Mouse (Mus musculus) midbrain, embryonic 11.5 days (tissue): Measurements from ENCODE around the gene Ppp1r14d. TPM values are rescaled to one million over a fixed set of nuclear protein-coding genes. Genes with fewer than 3 reads are reported as not detected.

Experiments
- ATAC-seq: fragments of 200-750 bp; cut with Nextera tagmentation; 2 replicates; pipeline ENCODE4 v1.8.0; 2017; ENCODE audit warnings: moderate TSS enrichment, moderate library complexity; ENCODE audit not compliant: low FRiP score
- DNase-seq: peaks from one replicate; pipeline ENCODE4 v3.0.0; 2015; ENCODE audit warnings: low spot score; ENCODE audit errors: missing footprints
- H3K27ac ChIP-seq: fragments of 300-500 bp; sonication (generic); 2 replicates; pipeline ENCODE4 v1.5.1; 2014; ENCODE audit warnings: low read depth, low read length
- H3K27me3 ChIP-seq: fragments of 300-500 bp; sonication (generic); 2 replicates; pipeline ENCODE4 v1.6.1; 2014; ENCODE audit warnings: mild to moderate bottlenecking, low read length, moderate library complexity, mixed read lengths; ENCODE audit not compliant: control insufficient read depth, insufficient read depth
- H3K36me3 ChIP-seq: fragments of 300-500 bp; sonication (generic); 2 replicates; pipeline ENCODE4 v1.6.1; 2014; ENCODE audit warnings: mild to moderate bottlenecking, low read length, moderate library complexity, mixed read lengths; ENCODE audit not compliant: control insufficient read depth, insufficient read depth
- H3K4me1 ChIP-seq: fragments of 300-500 bp; sonication (generic); 2 replicates; pipeline ENCODE4 v1.6.1; 2014; ENCODE audit warnings: low read length; ENCODE audit not compliant: control insufficient read depth, insufficient read depth
- H3K4me2 ChIP-seq: fragments of 300-500 bp; sonication (generic); 2 replicates; pipeline ENCODE4 v1.6.1; 2014; ENCODE audit warnings: mild to moderate bottlenecking, moderate library complexity
- H3K4me3 ChIP-seq: fragments of 300-500 bp; sonication (generic); 2 replicates; pipeline ENCODE4 v1.5.1; 2014; ENCODE audit warnings: low read depth, low read length
- H3K9ac ChIP-seq: fragments of 300-500 bp; sonication (generic); 2 replicates; pipeline ENCODE4 v1.6.1; 2014; ENCODE audit warnings: low read length
- H3K9me3 ChIP-seq: fragments of 300-500 bp; sonication (generic); 2 replicates; pipeline ENCODE4 v1.6.1; 2016; ENCODE audit warnings: low read length; ENCODE audit not compliant: control insufficient read depth
- WGBS: fragments of 180-500 bp; shearing (Covaris S2); extraction: QIAGEN DNeasy Blood & Tissue Kit; methylation state at CpG from one replicate; pipeline ENCODE4 v1.1.7; 2014; 5-methylcytosine and 5-hydroxymethylcytosine counted together
- polyA plus RNA-seq: library from polyadenylated mRNA; unstranded; fragments of >200 nt; fragmentation: Nextera tagmentation; extraction: Ambion mirVana; gene quantifications from 2 replicates; pipeline ENCODE4 v1.2.1, GENCODE M21; 2014

The Ppp1r14d gene
- polyA plus RNA-seq, 1 experiment from 2014 or later: not detected

GRCm38 (mm10) chr2:119203871-119204460 lies 25.7 kb downstream of the Ppp1r14d start:
- Histone ChIP-seq H3K27me3 (no peaks in the 10 kb centered on the region), H3K4me3 (no peak overlapping the region), H3K4me2 (no peak overlapping the region), H3K9me3 (no peaks in the 10 kb centered on the region), H3K27ac (no peak overlapping the region), H3K9ac (no peak overlapping the region), H3K4me1 (peaks cover 2% of the 10 kb centered on the region; the same call in 1 of the 2 replicates), H3K36me3 (no peaks in the 10 kb centered on the region)
- WGBS: 79% methylated on average over 4 of the region's 4 CpGs
- DNase-seq (peak; percentile 65), ATAC-seq (no peak)

GRCm38 (mm10) chr2:119202914-119203453 lies 26.7 kb downstream of the Ppp1r14d start:
- peaks cover 2% of the 10 kb centered on the region; the same call in 1 of the 2 replicates for H3K4me1 ChIP-seq
- ATAC-seq: no peak
- H3K9ac ChIP-seq: no peak overlapping the region
- H3K36me3 ChIP-seq: no peaks in the 10 kb centered on the region
- no peaks in the 10 kb centered on the region for H3K9me3 ChIP-seq
- H3K4me2 ChIP-seq: no peak overlapping the region
- H3K4me3 ChIP-seq: no peak overlapping the region
- WGBS: 81% methylated on average over 5 of the region's 5 CpGs
- no peak for DNase-seq
- no peak overlapping the region for H3K27ac ChIP-seq
- no peaks in the 10 kb centered on the region for H3K27me3 ChIP-seq

GRCm38 (mm10) chr2:119198934-119199333 lies 30.8 kb downstream of the Ppp1r14d start:
- peak; percentile 79 for DNase-seq
- H3K9ac ChIP-seq: no peak overlapping the region
- 46% methylated on average over 3 of the region's 3 CpGs for WGBS
- no peak overlapping the region for H3K4me3 ChIP-seq
- peaks cover 2% of the 10 kb centered on the region; the same call in 1 of the 2 replicates for H3K4me1 ChIP-seq
- ATAC-seq: no peak
- no peaks in the 10 kb centered on the region for H3K9me3 ChIP-seq
- no peak overlapping the region for H3K27ac ChIP-seq
- H3K4me2 ChIP-seq: no peak overlapping the region
- H3K27me3 ChIP-seq: no peaks in the 10 kb centered on the region
- H3K36me3 ChIP-seq: no peaks in the 10 kb centered on the region

GRCm38 (mm10) chr2:119198049-119198448 lies 31.7 kb downstream of the Ppp1r14d start:
- H3K4me1 ChIP-seq: peaks cover 1% of the 10 kb centered on the region; the same call in 1 of the 2 replicates
- ATAC-seq: no peak
- H3K9ac ChIP-seq: no peak overlapping the region
- no peak overlapping the region for H3K27ac ChIP-seq
- H3K36me3 ChIP-seq: no peaks in the 10 kb centered on the region
- peak; percentile 60 for DNase-seq
- H3K9me3 ChIP-seq: no peaks in the 10 kb centered on the region
- no peak overlapping the region for H3K4me2 ChIP-seq
- WGBS: 0% methylated on average over 1 of the region's 1 CpGs
- H3K4me3 ChIP-seq: no peak overlapping the region
- no peaks in the 10 kb centered on the region for H3K27me3 ChIP-seq

- no peak overlapping the region for H3K4me2 ChIP-seq
- WGBS: 79% methylated on average over 1 of the region's 1 CpGs
Measured at GRCm38 (mm10) chr2:119197493-119197892, 32.2 kb downstream of the Ppp1r14d start.

GRCm38 (mm10) chr2:119196316-119197108 lies 33.2 kb downstream of the Ppp1r14d start:
- Histone ChIP-seq H3K4me3 (no peak overlapping the region), H3K9me3 (no peaks in the 10 kb centered on the region), H3K27me3 (no peaks in the 10 kb centered on the region), H3K4me1 (no peaks in the 10 kb centered on the region), H3K4me2 (no peak overlapping the region), H3K9ac (no peak overlapping the region), H3K36me3 (no peaks in the 10 kb centered on the region), H3K27ac (no peak overlapping the region)
- WGBS: 34% methylated on average over 4 of the region's 4 CpGs
- ATAC-seq: no peak
- DNase-seq: peak; percentile 69

More at GRCm38 (mm10) chr2:119197493-119197892, 32.2 kb downstream of the Ppp1r14d start:
- H3K9ac ChIP-seq: no peak overlapping the region
- H3K36me3 ChIP-seq: no peaks in the 10 kb centered on the region
- no peak overlapping the region for H3K4me3 ChIP-seq
- H3K27ac ChIP-seq: no peak overlapping the region
- ATAC-seq: no peak
- H3K4me1 ChIP-seq: no peaks in the 10 kb centered on the region
- no peaks in the 10 kb centered on the region for H3K27me3 ChIP-seq
- no peak for DNase-seq
- H3K9me3 ChIP-seq: no peaks in the 10 kb centered on the region

- Histone ChIP-seq H3K27me3 (no peaks in the 10 kb centered on the region), H3K4me3 (no peak overlapping the region), H3K9ac (no peak overlapping the region), H3K9me3 (no peaks in the 10 kb centered on the region), H3K36me3 (no peaks in the 10 kb centered on the region), H3K4me2 (no peak overlapping the region), H3K27ac (no peak overlapping the region), H3K4me1 (0 out of 2 replicates have a peak, but pooled peaks cover 2% of the 10 kb centered on the region)
- peak; percentile 61 for DNase-seq
- WGBS: 87% methylated on average over 5 of the region's 5 CpGs
- no peak for ATAC-seq
Measured at GRCm38 (mm10) chr2:119194140-119194539, 35.6 kb downstream of the Ppp1r14d start.

- H3K27me3 ChIP-seq: no peaks in the 10 kb centered on the region
- ATAC-seq (no peak), DNase-seq (peak; percentile 51)
- no peak overlapping the region for H3K9ac ChIP-seq
- 0 out of 2 replicates have a peak, but pooled peaks cover 2% of the 10 kb centered on the region for H3K4me1 ChIP-seq
- no peaks in the 10 kb centered on the region for H3K36me3 ChIP-seq
- no peak overlapping the region for H3K4me2 ChIP-seq
- H3K27ac ChIP-seq: no peak overlapping the region
- WGBS: 84% methylated on average over 5 of the region's 5 CpGs
- H3K9me3 ChIP-seq: no peaks in the 10 kb centered on the region
- H3K4me3 ChIP-seq: no peak overlapping the region
Measured at GRCm38 (mm10) chr2:119190969-119191368, 38.7 kb downstream of the Ppp1r14d start.
